Mouse (Mus musculus) left cerebral cortex, adult 8-10 months (tissue): ENCODE results near the gene Fbxo22. TPM values are rescaled to one million over a fixed set of nuclear protein-coding genes. Genes with fewer than 3 reads are reported as not detected.

Experiments used
- total RNA-seq, 4 experiments: library from RNA; stranded (reverse); gene quantifications; 2 replicates each; pipeline ENCODE4 v1.2.4; 2022

Fbxo22 gene
- total RNA-seq, 4 experiments from 2014 or later, result 39.9 to 43.1 (median 41.3) TPM

Other genes with a start within 250 kb of the Fbxo22 start
- gene Chrna5, start 228.0 kb upstream of the Fbxo22 start, total RNA-seq, result 1 to 10 TPM; 3.7 to 5.8 (median 5.1) TPM
- gene Chrna3, start 182.4 kb upstream of the Fbxo22 start, total RNA-seq, result 1 to 10 TPM in 1 of 4 experiments, under 1 TPM in 3; 0.57 to 1.1 (median 0.71) TPM
- gene Chrnb4, start 160.1 kb upstream of the Fbxo22 start, total RNA-seq, result under 1 TPM; 0.14 to 0.44 (median 0.19) TPM
- gene Ube2q2, start 60.1 kb upstream of the Fbxo22 start, total RNA-seq, result 10 to 100 TPM; 65.1 to 76.6 (median 73.1) TPM
- gene Nrg4, start 117.9 kb downstream of the Fbxo22 start, total RNA-seq, result 1 to 10 TPM in 2 of 4 experiments, under 1 TPM in 2; 0.81 to 1.3 (median 0.98) TPM
- gene Tmem266, start 118.0 kb downstream of the Fbxo22 start, total RNA-seq, result 1 to 10 TPM; 7.8 to 9.9 (median 8.6) TPM